Mouse (Mus musculus) liver, embryonic 14.5 days (tissue): ENCODE measurements at regions not wholly inside any gene's neighbourhood (a gene's known extent, or its start where the extent isn't known, plus 50 kb on each side); places are given as distances from the start of the nearest gene placed in this dataset.

Source experiments
- CTCF ChIP-seq: IDR thresholded peaks from 2 replicates; pipeline ENCODE4 v1.5.1; 2016; ENCODE audit warnings: antibody characterized with exemption, low read depth, control low read depth
- EP300 ChIP-seq: IDR thresholded peaks from 2 replicates; pipeline ENCODE4 v1.6.1; 2016; ENCODE audit warnings: antibody characterized with exemption, low read depth

- no peak for TF ChIP-seq EP300
- no peak for TF ChIP-seq CTCF
Observed at GRCm38 (mm10) chr10:95110786-95111185, 166.2 kb upstream of the Plxnc1 start.
